Mouse (Mus musculus) embryonic facial prominence, embryonic 15.5 days (tissue): ENCODE results near the gene Cavin4. TPM values are rescaled to one million over a fixed set of nuclear protein-coding genes. Genes with fewer than 3 reads are reported as not detected.
A peak's percentile ranks its signal among the peaks of the same experiment; 100 is the strongest.
"Not testable (repeated sequence)": the region's sequence is repeated elsewhere in the genome, so short reads cannot be mapped to it uniquely, and the experiment has no call there.

ENCODE experiments used
- ATAC-seq: fragments of 200-750 bp; cut with Nextera tagmentation; 2 replicates; pipeline ENCODE4 v1.8.0; 2017; ENCODE audit warnings: low read depth, moderate TSS enrichment; ENCODE audit not compliant: insufficient number of reproducible peaks, low FRiP score, low TSS enrichment
- H3K27ac ChIP-seq: fragments of 300-500 bp; sonication (generic); replicated peaks from 2 replicates; pipeline ENCODE4 v1.5.1; 2015; ENCODE audit warnings: mild to moderate bottlenecking, inconsistent platforms
- H3K27me3 ChIP-seq: fragments of 300-500 bp; sonication (generic); 2 replicates; pipeline ENCODE4 v1.6.1; 2015; ENCODE audit warnings: inconsistent platforms
- H3K36me3 ChIP-seq: fragments of 300-500 bp; sonication (generic); 2 replicates; pipeline ENCODE4 v1.6.1; 2015; ENCODE audit warnings: mild to moderate bottlenecking, inconsistent platforms
- H3K4me1 ChIP-seq: fragments of 300-500 bp; sonication (generic); 2 replicates; pipeline ENCODE4 v1.6.1; 2015; ENCODE audit warnings: inconsistent platforms
- H3K4me2 ChIP-seq: fragments of 300-500 bp; sonication (generic); replicated peaks from 2 replicates; pipeline ENCODE4 v1.6.1; 2015; ENCODE audit warnings: mild to moderate bottlenecking, inconsistent platforms
- H3K4me3 ChIP-seq: fragments of 300-500 bp; sonication (generic); replicated peaks from 2 replicates; pipeline ENCODE4 v1.5.1; 2015; ENCODE audit warnings: mild to moderate bottlenecking, inconsistent platforms
- H3K9ac ChIP-seq: fragments of 300-500 bp; sonication (generic); 2 replicates; pipeline ENCODE4 v1.6.1; 2015; ENCODE audit warnings: inconsistent platforms
- H3K9me3 ChIP-seq: fragments of 300-500 bp; sonication (generic); replicated peaks from 2 replicates; pipeline ENCODE4 v1.6.1; 2016; ENCODE audit warnings: inconsistent platforms
- WGBS: fragments of 180-500 bp; shearing (Covaris S2); methylation state at CpG from one replicate; pipeline ENCODE4 v1.1.7; 2015; 5-methylcytosine and 5-hydroxymethylcytosine counted together
- polyA plus RNA-seq: library from polyadenylated mRNA; unstranded; fragments of >200 nt; fragmentation: Nextera tagmentation; extraction: Ambion mirVana; gene quantifications from 2 replicates; pipeline ENCODE4 v1.2.1, GENCODE M21; 2015

Gene Cavin4
- polyA plus RNA-seq, 1 experiment from 2014 or later: 11.6 TPM

- Histone ChIP-seq H3K27me3 (no peaks in the 10 kb centered on the region), H3K27ac (no peak overlapping the region), H3K9me3 (no peaks in the 10 kb centered on the region), H3K4me3 (no peak overlapping the region), H3K4me2 (no peak overlapping the region), H3K9ac (no peak overlapping the region), H3K4me1 (no peaks in the 10 kb centered on the region), H3K36me3 (peaks cover 15% of the 10 kb centered on the region)
- 74% methylated on average over 5 of the region's 5 CpGs for WGBS
- ATAC-seq: no peak
Observed at GRCm38 (mm10) chr4:48672915-48673314, 9.6 kb downstream of the Cavin4 start.

GRCm38 (mm10) chr4:48674412-48674811, 11.1 kb downstream of the Cavin4 start:
- ATAC-seq: no peak
- Histone ChIP-seq H3K4me3 (no peak overlapping the region), H3K9me3 (no peaks in the 10 kb centered on the region), H3K36me3 (peaks cover 15% of the 10 kb centered on the region), H3K4me2 (no peak overlapping the region), H3K4me1 (no peaks in the 10 kb centered on the region), H3K9ac (no peak overlapping the region), H3K27me3 (no peaks in the 10 kb centered on the region), H3K27ac (no peak overlapping the region)
- 81% methylated on average over 7 of the region's 7 CpGs for WGBS

DNA sequence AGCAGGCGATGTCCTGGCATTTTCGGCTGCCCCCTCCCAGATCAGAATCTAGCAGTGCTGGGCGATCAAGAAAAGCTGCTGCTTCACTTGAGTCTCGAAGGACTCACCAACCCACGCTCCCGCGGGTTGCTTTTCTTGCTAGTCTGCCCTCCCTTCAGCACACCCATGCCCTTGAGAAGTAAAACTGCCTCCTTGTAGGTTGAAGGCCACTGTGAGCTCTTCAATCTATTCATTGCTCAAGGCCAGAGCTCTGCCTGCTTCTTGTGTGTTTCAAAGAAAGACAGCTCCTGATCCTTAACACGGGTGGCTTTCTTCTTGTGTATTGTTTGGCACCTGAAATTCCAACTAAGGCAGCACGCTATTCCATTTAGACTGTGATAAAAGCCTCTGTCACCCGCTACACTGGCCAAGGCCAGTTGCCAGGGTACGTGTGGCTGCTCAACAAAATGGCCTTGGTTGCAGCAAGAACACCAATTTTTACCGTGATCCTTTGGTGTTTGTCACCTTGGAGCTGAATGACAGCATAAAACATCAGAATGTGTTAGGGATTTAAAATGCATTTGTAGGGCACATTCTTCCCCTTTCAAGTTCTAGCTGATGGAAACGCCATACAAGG, 13.4 kb downstream of the Cavin4 start:
- WGBS: 87% methylated on average over 13 of the region's 13 CpGs
- H3K9ac ChIP-seq: no peak overlapping the region
- no peak overlapping the region for H3K27ac ChIP-seq
- H3K27me3 ChIP-seq: no peaks in the 10 kb centered on the region
- H3K4me2 ChIP-seq: no peak overlapping the region
- H3K9me3 ChIP-seq: no peaks in the 10 kb centered on the region
- H3K4me3 ChIP-seq: no peak overlapping the region
- no peak for ATAC-seq
- peaks cover 15% of the 10 kb centered on the region for H3K36me3 ChIP-seq
- H3K4me1 ChIP-seq: 0 out of 2 replicates have a peak, but pooled peaks cover 4% of the 10 kb centered on the region

GRCm38 (mm10) chr4:48677276-48677675, 14.0 kb downstream of the Cavin4 start:
- no peak for ATAC-seq
- H3K4me1 ChIP-seq: 0 out of 2 replicates have a peak, but pooled peaks cover 4% of the 10 kb centered on the region
- no peak overlapping the region for H3K9ac ChIP-seq
- H3K27ac ChIP-seq: no peak overlapping the region
- no peaks in the 10 kb centered on the region for H3K9me3 ChIP-seq
- H3K27me3 ChIP-seq: no peaks in the 10 kb centered on the region
- no peak overlapping the region for H3K4me3 ChIP-seq
- 90% methylated on average over 8 of the region's 8 CpGs for WGBS
- peaks cover 10% of the 10 kb centered on the region for H3K36me3 ChIP-seq
- no peak overlapping the region for H3K4me2 ChIP-seq

GRCm38 (mm10) chr4:48677812-48678211, 14.5 kb downstream of the Cavin4 start:
- no peaks in the 10 kb centered on the region for H3K9me3 ChIP-seq
- H3K9ac ChIP-seq: no peak overlapping the region
- no peak overlapping the region for H3K4me2 ChIP-seq
- 0 out of 2 replicates have a peak, but pooled peaks cover 4% of the 10 kb centered on the region for H3K4me1 ChIP-seq
- 58% methylated on average over 2 of the region's 2 CpGs for WGBS
- H3K27me3 ChIP-seq: no peaks in the 10 kb centered on the region
- ATAC-seq: no peak
- no peak overlapping the region for H3K4me3 ChIP-seq
- no peak overlapping the region for H3K27ac ChIP-seq
- H3K36me3 ChIP-seq: 0 out of 2 replicates have a peak, but pooled peaks cover 5% of the 10 kb centered on the region

GRCm38 (mm10) chr4:48678793-48679192, 15.5 kb downstream of the Cavin4 start:
- 89% methylated on average over 9 of the region's 9 CpGs for WGBS
- no peak overlapping the region for H3K9ac ChIP-seq
- no peaks in the 10 kb centered on the region for H3K9me3 ChIP-seq
- no peaks in the 10 kb centered on the region for H3K36me3 ChIP-seq
- no peaks in the 10 kb centered on the region for H3K27me3 ChIP-seq
- no peak overlapping the region for H3K4me3 ChIP-seq
- no peak for ATAC-seq
- H3K4me2 ChIP-seq: no peak overlapping the region
- H3K27ac ChIP-seq: no peak overlapping the region
- 0 out of 2 replicates have a peak, but pooled peaks cover 4% of the 10 kb centered on the region for H3K4me1 ChIP-seq

- ATAC-seq, H3K27me3 ChIP-seq, H3K9ac ChIP-seq, H3K4me2 ChIP-seq, H3K36me3 ChIP-seq, H3K4me3 ChIP-seq, H3K4me1 ChIP-seq, H3K27ac ChIP-seq, H3K9me3 ChIP-seq: not testable (repeated sequence)
- WGBS: 72% methylated on average over 5 of the region's 6 CpGs
Observed at GRCm38 (mm10) chr4:48679728-48680127, 16.4 kb downstream of the Cavin4 start.

GRCm38 (mm10) chr4:48680214-48680613, 16.9 kb downstream of the Cavin4 start:
- Histone ChIP-seq H3K27me3 (no peaks in the 10 kb centered on the region), H3K27ac (no peak overlapping the region), H3K9ac (no peak overlapping the region), H3K4me1 (0 out of 2 replicates have a peak, but pooled peaks cover 4% of the 10 kb centered on the region), H3K36me3 (no peaks in the 10 kb centered on the region), H3K4me3 (no peak overlapping the region), H3K4me2 (0 out of 2 replicates have a peak overlapping the region, but pooled peaks have one; percentile 36), H3K9me3 (no peaks in the 10 kb centered on the region)
- 58% methylated on average over 7 of the region's 7 CpGs for WGBS
- ATAC-seq: no peak

DNA sequence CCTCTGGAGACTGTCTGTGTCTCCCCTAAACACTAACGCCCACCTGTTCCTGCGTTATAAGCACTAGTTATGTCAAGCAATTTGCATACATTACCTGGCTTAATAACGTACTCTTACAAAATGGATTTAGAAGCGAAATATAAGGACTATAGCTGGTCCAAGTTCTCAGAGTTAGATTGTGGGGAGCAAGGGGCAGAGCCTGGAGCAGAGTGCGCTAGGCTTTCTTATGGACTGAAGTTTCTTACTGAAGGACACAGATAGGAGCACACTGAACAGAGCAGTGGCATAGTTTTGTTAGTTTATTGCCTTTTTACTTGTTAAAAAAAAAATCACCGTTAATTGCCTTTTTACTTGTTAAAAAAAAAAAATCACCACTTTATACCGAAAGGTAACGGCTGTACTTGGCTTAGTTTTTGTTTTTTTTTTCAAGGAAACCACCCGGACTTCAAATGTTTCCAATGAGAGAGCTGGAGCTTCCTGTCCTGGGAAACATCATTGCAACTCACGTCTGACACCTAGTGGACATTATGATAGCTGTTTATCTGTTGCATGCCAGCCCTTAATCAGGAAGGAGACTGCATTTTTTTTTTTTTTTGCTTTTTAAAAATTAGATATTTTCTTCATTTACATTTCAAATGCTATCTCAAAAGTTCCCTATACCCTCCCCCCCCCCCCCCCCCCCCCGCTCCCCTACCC, 17.5 kb downstream of the Cavin4 start:
- H3K4me3 ChIP-seq: peak overlapping the region; percentile 4; the same call in 1 of the 2 replicates
- ATAC-seq: no peak
- no peak overlapping the region for H3K9ac ChIP-seq
- H3K9me3 ChIP-seq: no peaks in the 10 kb centered on the region
- no peaks in the 10 kb centered on the region for H3K36me3 ChIP-seq
- peak overlapping the region; percentile 36; the same call in 1 of the 2 replicates for H3K4me2 ChIP-seq
- H3K27ac ChIP-seq: no peak overlapping the region
- 0 out of 2 replicates have a peak, but pooled peaks cover 4% of the 10 kb centered on the region for H3K4me1 ChIP-seq
- H3K27me3 ChIP-seq: no peaks in the 10 kb centered on the region
- WGBS: 34% methylated on average over 10 of the region's 11 CpGs

DNA sequence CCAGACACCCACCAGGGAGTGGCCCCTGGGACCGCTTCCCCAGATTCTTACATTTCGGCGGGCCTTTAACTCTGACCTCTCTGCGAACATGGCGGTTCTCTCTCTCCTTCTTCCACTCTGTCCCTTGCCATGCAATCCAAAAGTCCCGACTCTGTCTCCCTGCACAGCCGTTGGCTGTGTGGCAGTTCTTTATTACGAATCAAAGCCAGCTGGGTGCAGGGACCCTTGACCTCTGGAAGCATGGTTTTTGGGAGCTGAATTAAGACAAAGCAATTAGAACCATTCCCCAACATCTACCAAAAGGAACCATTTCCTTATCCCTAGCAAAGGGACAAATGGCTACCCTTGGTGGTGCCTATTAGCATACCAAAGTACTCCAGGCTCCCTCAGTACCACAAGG, 19.8 kb downstream of the Cavin4 start:
- H3K4me1 ChIP-seq: 0 out of 2 replicates have a peak, but pooled peaks cover 4% of the 10 kb centered on the region
- H3K27ac ChIP-seq: no peak overlapping the region
- H3K9ac ChIP-seq: no peak overlapping the region
- H3K27me3 ChIP-seq: no peaks in the 10 kb centered on the region
- no peaks in the 10 kb centered on the region for H3K9me3 ChIP-seq
- ATAC-seq: no peak
- H3K36me3 ChIP-seq: no peaks in the 10 kb centered on the region
- H3K4me3 ChIP-seq: no peak overlapping the region
- 65% methylated on average over 8 of the region's 8 CpGs for WGBS
- no peak overlapping the region for H3K4me2 ChIP-seq

- not testable (repeated sequence) for H3K4me3 ChIP-seq, H3K4me1 ChIP-seq, H3K27ac ChIP-seq, H3K9ac ChIP-seq, H3K27me3 ChIP-seq, H3K4me2 ChIP-seq, H3K9me3 ChIP-seq, H3K36me3 ChIP-seq, ATAC-seq
- 94% methylated on average over 17 of the region's 21 CpGs for WGBS
Observed at GRCm38 (mm10) chr4:48683633-48684209, 20.4 kb downstream of the Cavin4 start.
